Mouse (Mus musculus): ENCODE measurements around the gene Pros1.
A peak's percentile ranks its signal among the peaks of the same experiment; 100 is the strongest.

The Pros1 gene

DNA sequence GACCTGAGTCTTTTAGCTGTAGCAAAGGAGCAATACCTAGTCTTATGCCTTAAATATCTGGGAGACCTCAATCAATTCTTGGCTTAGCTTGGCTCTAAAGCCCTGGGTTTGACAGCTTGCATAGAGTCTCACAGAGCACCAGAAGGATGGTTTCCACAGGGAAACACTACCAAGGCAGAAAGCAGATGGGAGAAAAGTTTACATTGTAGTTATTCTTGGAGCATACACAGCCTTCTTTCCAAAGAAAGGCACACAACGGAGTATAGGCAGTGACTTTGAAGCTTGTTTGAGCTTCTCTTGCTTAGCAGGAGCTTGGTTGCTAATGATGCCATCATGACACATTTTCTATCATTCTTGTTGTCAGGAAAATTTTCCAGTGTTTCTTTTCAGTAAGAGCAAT lies 6.0 kb downstream of the Pros1 start:
- no peak for DNase-seq (ENCODE audit: inconsistent ontology term)

DNA sequence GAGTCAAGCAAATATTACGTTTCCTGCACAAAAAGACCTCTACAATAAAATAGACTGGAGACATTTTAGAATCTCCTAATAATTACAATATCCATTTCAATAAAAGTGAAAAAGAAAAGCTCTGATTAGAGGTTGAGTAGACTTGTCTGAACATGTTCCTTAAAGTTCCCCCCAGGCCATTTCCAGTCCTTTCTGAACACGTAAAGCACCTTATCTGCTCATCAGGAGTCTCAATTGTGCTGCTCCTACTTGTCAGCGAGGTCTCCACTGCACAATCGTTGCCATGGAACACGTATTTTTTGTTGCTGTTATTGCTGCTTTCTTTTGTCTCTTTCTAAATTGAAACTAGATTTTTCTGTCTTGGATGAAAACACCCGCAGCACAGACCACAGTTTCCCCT lies 7.3 kb downstream of the Pros1 start:
- peak; percentile 8 for DNase-seq (ENCODE audit: inconsistent ontology term)

DNA sequence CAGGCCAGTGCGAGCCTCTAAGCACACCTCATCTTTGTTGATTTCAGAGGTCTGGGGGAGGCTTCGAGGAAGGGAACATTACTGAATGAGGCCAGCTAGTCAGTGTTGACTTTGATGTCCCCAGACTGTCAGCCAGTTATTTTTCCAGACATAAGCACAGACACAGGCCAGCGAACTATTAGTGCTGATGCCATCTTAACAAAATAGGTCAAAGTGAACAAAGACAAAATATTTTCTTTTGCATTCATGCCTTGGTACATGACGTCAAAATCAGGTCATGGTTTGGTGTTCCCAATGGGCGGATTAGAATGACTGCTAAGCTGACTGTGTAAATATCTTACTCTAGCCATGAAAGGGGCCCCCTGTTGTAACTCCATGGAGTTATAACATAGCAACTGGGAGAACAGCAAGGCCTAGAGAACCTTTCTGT lies 18.6 kb downstream of the Pros1 start:
- DNase-seq (ENCODE audit: inconsistent ontology term), result peak; percentile 81

DNA sequence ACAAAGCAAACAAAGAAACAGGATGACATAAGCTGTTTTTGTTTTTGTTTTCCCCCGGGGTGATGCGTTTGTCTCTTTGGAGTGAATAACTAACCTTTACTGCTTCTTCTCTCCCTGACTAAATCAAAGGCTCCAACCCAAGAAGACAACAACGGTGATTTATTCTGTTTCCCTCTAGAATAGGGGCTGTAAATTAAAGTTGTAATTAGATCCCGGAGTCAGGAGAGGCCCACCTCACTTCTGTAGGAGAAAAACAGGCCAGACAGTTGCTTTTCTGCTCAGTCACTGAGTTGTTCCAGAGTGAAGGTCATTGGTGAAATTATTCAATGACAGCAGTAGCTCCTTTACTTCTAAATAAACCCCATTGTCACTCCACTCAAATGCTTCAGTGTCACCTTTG lies 19.1 kb downstream of the Pros1 start:
- DNase-seq (ENCODE audit: inconsistent ontology term), result no peak

DNA sequence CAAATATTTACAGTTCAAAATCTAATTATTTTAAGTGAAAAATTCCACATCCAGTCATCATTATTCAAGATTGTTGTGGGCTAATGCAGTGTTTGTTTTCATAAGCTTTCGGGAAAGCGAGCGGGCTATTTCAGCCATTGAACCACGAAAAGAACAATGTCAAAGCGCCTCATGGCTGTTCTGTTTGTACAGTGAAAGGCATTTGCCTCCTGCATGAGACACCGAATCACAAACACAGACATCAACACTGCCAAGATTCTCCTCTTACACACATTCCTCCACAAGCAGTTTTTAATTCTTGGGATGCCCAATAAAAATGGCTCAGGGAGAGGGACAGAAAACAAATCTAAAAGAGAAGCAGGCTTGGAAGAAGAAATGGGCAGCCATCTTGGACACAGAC lies 20.0 kb downstream of the Pros1 start:
- peak; percentile 91 for DNase-seq (ENCODE audit: inconsistent ontology term)

DNA sequence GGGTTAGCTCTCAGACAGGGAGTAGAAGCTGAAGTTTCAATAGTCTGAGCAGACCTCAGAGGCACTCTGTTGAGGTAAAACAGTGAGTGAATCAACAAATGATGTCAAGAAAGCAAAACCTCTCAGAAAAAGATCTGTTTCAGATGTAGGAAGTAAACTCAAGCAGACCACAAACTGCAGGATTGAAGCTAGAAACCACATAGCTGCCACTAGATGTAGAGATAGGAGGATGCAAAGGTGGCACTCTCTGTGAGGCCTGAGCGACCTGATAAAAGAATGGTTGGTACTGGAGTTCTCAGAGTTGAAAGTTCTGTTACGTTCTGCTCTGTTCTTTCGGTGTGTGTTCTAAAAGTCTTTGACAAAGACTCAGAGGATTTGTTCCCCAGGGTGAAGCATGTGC lies 41.7 kb downstream of the Pros1 start:
- no peak for DNase-seq (ENCODE audit: inconsistent ontology term)

DNA sequence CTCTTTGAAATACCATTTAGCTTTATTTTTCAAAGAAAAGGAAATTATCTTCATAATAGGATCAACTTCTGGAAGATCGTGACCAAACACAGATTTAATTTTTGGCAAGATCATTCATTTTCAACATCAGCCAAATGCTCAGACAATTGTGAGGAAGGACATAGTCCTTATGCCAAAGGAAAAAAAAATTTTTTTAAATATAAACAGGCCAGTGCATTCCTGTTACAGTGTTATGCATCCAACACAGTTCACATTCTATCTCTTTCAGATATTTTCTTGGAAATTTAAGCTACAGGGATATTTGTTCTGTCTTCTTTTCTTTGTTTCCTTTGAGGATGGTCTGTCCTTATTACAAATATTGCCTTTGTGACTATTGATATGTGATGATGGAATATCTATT lies 57.3 kb downstream of the Pros1 start:
- no peak for DNase-seq (ENCODE audit: inconsistent ontology term)

DNA sequence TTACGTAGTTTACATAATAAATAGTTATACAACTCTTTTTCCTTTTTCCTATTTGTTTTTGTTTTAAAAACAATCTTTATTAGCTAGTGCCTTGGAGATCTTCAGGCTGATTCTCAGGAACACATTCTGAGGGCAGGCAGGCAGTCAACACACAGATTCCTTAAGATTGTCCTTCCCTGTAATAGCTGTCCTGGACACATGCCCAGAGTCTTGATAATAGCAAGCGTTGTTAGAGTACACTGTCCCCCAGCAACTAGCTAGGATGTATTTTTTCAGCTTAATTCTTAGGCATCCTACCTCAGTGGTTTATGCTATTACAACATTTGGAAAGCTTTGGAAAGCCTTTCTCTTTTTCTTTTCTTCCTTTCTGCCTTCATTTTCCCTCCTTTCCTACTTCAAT lies 58.1 kb downstream of the Pros1 start:
- no peak for DNase-seq (ENCODE audit: inconsistent ontology term)

DNA sequence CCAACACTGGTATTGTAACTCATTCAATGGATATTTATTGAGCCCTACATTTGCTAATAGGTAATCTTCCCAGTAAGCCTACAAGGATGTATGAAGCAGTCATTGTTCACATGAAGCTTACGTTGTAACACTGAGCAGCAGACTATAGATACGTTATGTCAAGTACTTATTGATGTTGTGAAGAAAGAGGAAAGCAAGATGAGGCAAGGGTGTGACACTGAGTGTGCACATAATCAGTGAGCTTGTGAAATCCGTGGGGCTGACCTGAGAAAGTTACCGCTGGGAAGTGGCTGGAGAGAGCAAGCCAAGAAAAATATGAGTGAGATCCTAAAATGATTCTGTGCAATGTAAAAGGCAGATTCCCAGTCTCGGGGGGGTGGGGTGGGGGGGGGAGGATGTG lies 61.4 kb downstream of the Pros1 start:
- no peak for DNase-seq (ENCODE audit: inconsistent ontology term)

DNA sequence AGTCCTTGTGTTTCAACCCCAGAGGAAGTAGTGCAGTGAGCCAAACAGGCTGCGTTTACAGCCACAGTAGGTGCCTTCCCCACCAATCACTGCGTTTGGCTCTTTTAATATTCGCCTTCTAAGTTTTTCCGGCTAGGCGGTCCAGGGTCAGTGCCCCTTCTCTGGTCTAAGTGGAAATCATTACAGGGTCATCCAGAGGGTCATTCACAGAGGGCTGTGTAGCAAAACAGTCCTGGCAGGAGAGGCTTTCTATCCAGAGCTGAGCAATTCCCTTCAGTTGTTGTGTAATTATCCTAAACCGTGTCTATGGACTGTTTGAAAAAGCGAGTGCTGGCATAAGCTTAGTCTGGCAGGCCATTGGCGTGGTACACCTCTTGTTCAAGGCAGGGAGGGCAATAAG lies 68.1 kb downstream of the Pros1 start:
- DNase-seq (ENCODE audit: inconsistent ontology term), result no peak

DNA sequence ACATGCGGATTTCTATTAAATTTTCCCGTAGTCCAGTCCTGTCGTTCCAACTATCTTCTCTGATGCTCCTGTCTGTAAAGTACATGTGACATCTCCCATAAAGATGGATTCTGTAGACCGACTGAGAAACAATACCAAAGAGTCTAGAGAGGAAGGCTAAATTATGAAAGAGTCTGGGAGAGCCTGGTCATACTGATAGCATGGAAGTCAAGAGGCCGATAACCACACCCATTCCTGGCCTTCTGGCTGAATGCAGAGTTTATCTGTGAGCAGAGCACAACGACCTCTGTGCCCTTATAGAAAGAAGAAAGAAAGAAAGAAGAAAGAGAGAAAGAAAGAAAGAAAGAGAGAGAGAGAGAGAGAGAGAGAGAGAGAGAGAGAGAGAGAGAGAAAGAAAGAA lies 77.2 kb downstream of the Pros1 start:
- no peak for DNase-seq (ENCODE audit: inconsistent ontology term)

DNA sequence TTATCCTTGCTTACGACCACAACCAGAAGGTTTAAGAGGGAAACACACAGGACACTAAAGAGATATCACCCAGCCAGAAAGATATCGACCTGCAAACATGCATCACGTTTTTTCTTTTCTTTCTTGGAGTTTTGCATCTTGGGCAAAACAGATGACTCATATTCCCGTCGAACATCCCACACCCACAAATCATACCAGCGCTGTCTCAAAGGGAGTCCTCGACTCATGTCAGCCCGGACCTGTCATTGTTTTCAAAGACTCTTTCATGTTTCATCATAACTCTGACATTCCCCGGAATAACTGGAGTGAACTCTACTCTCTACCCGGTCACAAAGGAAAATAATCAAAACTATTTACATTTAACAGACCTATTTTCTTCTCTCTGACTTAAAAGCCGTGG lies 82.2 kb downstream of the Pros1 start:
- DNase-seq (ENCODE audit: inconsistent ontology term), result peak; percentile 37

DNA sequence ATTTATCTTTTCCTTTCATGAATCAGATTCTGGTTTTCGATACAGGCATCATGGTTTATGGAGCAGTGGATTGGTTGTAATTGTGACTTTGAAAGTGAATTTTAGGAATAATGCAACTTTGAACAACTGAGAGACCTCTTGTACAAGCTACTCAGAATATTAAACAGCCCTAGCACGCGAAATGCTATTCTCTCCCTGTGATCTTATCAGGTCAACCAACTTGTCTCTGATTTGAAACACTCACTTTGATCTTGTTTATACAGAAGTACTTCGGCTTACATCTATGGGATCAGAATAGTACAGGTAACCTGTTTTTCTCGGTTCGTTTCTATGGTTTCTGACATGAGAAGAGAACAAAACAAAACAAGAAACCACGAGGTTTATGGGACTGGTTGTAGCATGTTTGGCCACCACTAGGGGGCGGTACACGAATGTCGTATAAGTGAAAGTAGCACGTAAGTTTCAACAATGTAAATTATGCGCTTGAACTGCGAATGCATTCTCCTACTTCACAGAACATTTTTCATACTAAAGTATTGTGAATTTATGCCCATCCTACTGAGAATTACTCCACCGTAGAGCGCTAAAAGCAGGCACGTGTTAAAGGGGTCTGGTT lies 86.4 kb downstream of the Pros1 start:
- peak; percentile 60 for DNase-seq (ENCODE audit: inconsistent ontology term)

DNA sequence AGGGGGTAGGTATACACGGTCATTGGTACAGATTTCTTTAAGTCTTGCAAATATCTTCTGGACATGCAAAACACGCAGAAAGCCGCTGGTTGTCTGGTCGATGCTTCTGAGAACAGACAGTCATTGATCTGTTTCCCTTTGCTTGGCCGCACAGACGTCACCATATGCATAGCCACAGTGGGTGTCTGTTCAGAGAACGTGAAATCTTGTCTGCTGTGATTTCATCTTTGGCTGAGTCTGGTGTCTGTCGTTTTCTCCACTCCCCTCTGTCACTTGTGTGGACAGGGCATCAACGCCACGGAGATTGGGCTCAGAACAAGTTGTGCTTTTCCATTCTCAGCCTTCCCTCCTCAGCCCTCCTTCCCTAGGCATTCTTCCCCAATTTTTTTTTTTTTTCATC lies 87.7 kb downstream of the Pros1 start:
- no peak for DNase-seq (ENCODE audit: inconsistent ontology term)

DNA sequence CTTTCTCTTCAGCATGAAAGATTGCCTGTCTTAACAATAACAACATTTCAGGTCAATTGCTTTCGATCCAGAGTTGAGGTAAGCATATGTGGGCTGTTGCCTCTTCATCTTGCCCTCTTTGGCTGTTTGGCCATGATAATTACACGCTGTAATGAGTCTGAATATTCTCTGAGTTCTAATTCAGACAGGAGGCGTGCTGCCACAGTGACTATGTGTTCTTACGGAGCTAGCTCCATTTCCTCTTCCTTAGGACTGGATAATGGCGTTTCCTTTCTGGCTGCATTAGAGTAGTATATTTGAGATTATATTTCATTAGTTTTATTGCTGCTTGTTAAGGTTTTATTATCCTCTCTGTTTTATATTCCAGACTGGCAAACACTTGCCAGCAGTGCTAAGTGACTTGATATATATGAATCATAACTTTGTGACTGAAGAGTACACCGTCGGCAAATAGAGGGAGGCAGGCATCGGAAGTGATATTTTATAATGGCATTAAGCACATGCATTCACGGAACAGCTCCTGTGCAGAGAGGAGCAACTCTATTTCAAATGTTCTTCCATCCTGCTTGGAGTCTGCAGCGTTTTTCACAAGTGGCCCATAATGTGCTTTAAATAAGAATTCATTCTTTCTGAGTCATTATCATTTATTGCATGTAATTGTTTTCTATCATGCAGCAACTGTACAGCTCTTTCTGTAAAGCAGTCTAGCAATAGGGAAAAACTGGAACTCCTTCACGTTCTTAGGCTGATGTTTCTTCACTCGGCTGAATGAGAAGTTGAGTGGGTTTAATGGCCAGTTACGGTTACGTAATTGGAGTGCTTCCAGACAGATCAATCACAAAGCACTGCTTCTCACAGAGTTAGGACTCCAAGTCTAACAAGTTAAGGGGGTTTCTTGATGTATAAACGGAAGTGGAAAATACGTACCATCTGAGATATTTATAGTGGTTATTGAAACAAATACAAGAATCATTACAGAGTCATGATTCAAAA lies 88.6 kb downstream of the Pros1 start:
- DNase-seq (ENCODE audit: inconsistent ontology term), result no peak

DNA sequence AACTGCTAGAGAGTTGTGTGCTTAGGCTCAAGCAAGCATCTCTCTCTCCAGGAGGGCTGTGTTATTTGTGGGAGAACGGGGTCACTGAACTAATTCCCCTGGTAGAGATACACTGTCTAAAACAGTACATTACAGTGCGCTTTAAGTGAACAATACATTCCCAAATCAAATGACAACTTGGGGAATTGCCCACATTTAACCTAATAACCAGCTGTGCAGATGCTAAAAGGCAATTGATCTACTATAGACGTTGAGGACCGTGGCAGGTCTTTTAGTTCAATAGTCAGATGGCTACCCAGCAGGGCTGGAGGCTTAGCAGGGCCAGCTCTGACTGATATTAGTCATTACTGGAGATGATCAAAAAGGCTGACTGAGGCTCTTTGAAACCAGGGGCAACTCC lies 104.4 kb downstream of the Pros1 start:
- DNase-seq (ENCODE audit: inconsistent ontology term), result no peak

DNA sequence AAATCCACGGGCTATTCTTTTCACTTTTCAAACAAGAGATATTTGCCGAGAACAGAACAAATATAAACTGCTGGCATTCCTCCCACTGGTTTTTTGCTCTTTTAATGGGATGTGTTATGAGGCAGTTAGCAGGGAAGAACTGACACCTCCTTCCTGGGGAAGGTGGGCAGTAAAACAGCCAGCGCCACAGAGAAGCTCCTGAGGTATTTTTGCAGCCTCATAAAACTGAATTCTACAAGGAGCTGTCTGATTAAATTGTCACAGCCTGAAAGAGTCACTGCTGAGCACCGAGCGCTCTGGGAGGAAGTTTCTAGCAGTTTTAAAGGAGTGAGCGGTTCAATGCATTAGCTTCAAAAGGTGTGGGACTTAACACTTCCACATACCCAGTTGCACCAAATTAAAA lies 110.3 kb downstream of the Pros1 start:
- no peak for DNase-seq (ENCODE audit: inconsistent ontology term)

DNA sequence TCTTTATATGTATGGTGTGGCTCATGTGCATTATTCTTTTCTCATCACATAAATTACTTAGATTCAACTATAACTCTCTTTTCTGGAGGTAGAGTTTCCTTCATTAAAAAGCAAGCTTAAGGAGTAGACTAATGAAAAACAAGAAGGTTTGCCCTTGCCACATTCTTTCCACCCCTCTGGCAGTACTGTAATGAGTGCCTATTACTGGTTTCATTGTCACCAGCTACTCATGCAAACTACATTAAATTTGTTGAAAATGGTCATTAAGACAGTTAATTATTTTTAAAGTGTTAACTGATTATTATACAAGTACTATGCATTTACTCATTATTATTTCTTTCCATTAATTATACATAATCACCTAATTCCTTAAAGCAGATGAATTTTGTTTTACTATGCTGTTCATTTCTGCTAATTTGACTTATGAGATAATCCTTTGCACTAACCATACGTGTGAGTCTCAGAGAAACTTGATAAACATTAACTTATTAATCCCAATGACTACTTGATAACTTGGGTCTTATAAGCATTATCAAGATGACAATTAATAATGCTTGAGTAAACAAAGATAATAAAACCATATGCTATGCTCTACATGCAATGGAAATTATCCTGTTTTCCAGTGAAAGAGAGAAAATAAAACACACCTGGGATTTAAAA lies 117.7 kb downstream of the Pros1 start:
- no peak for DNase-seq (ENCODE audit: inconsistent ontology term)

DNA sequence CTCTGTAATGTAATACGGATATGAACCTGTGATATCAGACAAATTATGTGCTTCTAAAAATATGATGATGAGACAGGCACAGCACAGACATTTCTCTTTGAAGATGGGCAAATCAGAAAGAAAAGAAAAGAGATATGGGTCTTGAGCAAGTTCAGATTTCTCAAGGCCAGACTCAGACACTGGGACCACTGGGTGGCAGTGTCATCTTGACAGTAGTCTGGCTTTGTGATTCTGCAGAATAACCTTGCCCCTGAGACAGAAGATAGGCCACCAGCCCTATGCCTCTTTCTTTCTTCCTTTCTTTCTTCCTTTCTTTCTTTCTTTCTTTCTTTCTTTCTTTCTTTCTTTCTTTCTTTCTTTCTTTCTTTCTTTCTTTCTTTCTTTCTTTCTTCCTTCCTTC lies 120.8 kb downstream of the Pros1 start:
- DNase-seq (ENCODE audit: inconsistent ontology term), result no peak

Measured in Muller cell, postnatal 12 days (primary cell).